Mouse (Mus musculus) kidney, postnatal 36 days (tissue): Measurements from ENCODE around the gene Slc10a4.

Experiments
- DNase-seq, 2 experiments: peaks; one replicate each; pipeline ENCODE4 v3.0.0; 2021 to 2022; ENCODE audit warnings: mixed read lengths in 2 of 2

The Slc10a4 gene

DNA sequence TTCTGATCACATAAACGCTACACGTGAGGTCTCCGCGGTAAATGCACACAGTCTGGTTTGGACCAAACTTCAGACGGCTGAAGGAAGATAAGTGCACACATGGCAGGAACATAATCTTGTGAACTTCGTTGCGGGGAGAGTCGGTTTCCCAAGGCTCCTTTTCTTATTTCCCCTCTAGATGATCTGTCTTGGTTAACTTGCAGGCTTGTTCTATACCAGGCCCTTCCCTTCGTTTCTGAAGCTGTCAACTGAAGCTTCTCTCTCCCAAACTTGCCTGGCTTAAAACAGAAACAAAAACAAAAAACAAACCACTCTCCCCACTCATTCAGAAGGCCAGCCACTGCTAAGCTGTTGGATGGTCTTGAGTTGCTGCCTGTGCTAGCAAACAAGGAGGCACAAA is 8.1 kb downstream of the Slc10a4 start:
- DNase-seq: no peak

- no peak for DNase-seq
These were observed 17.1 kb downstream of the Slc10a4 start for GRCm38 (mm10) chr5:73023801-73024200.

DNA sequence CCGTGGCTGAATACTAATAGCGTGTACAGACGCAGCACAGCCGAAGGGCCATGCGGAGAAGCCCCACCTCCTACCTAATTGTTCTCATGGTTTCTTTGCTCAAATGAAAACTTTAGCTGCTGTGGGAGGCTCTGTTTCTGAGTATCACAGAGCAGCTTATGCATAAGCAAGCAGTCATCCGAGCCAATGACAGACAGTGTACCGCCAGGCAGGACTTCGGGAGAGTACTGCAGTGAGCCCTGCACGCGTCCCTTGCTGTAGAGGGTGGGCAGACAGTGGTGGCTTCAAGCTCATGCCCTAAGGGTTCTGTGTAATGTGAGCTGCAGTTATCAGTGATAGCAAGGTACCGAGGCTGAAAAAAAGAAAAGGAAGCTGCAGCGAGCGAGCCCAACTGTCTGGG is 22.0 kb downstream of the Slc10a4 start:
- no peak for DNase-seq

- no peak for DNase-seq
These were observed 25.8 kb downstream of the Slc10a4 start for GRCm38 (mm10) chr5:73032481-73032880.

DNA sequence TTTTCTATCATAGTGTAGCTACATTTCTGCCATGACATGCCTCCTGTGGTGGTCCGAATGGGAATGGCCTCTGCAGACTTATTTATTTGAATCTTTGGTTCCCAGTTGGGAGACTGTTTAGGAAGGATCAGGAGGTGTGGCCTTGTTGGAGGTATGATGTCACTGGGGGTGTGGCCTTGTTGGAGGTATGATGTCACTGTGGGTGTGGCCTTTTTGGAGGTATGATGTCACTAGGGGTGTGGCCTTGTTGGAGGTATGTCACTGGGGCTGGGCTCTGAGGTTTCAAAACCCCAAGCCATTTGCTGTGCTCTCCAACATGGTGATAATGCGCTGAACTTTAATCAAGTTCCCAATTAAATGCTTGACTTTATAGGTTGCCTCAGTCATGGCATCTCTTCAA is 37.4 kb downstream of the Slc10a4 start:
- DNase-seq: no peak

- DNase-seq: no peak
These were observed 41.1 kb downstream of the Slc10a4 start for GRCm38 (mm10) chr5:73047651-73048245.

- DNase-seq: no peak
These were observed 47.2 kb downstream of the Slc10a4 start for GRCm38 (mm10) chr5:73053933-73054332.

DNA sequence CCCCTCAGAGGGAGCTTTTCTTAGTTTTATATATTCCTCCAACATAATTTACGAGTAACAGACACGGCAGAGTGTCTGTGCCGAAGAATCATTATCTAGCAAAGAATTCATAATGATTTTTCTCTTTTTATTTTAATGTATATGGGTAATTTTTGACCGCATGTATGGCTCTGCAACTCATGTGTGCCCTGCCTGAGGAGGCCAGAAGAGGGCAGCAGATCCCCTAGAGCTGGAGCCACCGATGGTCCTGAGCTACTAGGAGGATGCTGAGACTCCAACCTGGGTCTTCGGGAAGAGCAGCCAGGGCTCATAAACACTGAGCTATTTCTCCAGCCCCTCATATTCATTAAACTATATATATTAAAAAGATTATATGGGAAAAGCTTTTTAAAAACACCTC is 49.8 kb downstream of the Slc10a4 start:
- DNase-seq: peak in 1 of 2 experiments; percentile 40

- no peak for DNase-seq
These were observed 50.3 kb downstream of the Slc10a4 start for GRCm38 (mm10) chr5:73056937-73057336.

- no peak for DNase-seq
These were observed 54.9 kb downstream of the Slc10a4 start for GRCm38 (mm10) chr5:73061506-73062155.
